Mouse (Mus musculus) forebrain, embryonic 11.5 days (tissue): ENCODE measurements around the gene Klri2. TPM values are rescaled to one million over a fixed set of nuclear protein-coding genes. Genes with fewer than 3 reads are reported as not detected.
"Not testable (repeated sequence)": the region's sequence is repeated elsewhere in the genome, so short reads cannot be mapped to it uniquely, and the experiment has no call there.

Experiments used
- ATAC-seq: fragments of 200-750 bp; cut with Nextera tagmentation; replicated peaks from 2 replicates; pipeline ENCODE4 v1.8.0; 2017; ENCODE audit warnings: moderate TSS enrichment; ENCODE audit not compliant: low FRiP score
- DNase-seq: peaks from one replicate; pipeline ENCODE4 v3.0.0-alpha.2; 2017; ENCODE audit warnings: low spot score
- H3K27ac ChIP-seq: fragments of 300-500 bp; sonication (generic); 2 replicates; pipeline ENCODE4 v1.5.1; 2014; ENCODE audit warnings: low read depth, low read length
- H3K27me3 ChIP-seq: fragments of 300-500 bp; sonication (generic); 2 replicates; pipeline ENCODE4 v1.6.1; 2014; ENCODE audit warnings: mild to moderate bottlenecking, low read length, mixed read lengths; ENCODE audit not compliant: control insufficient read depth, insufficient read depth
- H3K36me3 ChIP-seq: fragments of 300-500 bp; sonication (generic); 2 replicates; pipeline ENCODE4 v1.6.1; 2014; ENCODE audit warnings: mild to moderate bottlenecking, low read length, moderate library complexity, mixed read lengths; ENCODE audit not compliant: control insufficient read depth, insufficient read depth
- H3K4me1 ChIP-seq: fragments of 300-500 bp; sonication (generic); replicated peaks from 2 replicates; pipeline ENCODE4 v1.6.1; 2014; ENCODE audit warnings: low read length, mixed read lengths; ENCODE audit not compliant: control insufficient read depth, insufficient read depth
- H3K4me2 ChIP-seq: fragments of 300-500 bp; sonication (generic); 2 replicates; pipeline ENCODE4 v1.6.1; 2014; ENCODE audit warnings: low read depth, mild to moderate bottlenecking, low read length, moderate library complexity, mixed read lengths; ENCODE audit not compliant: severe bottlenecking
- H3K4me3 ChIP-seq: fragments of 300-500 bp; sonication (generic); 2 replicates; pipeline ENCODE4 v1.5.1; 2014; ENCODE audit warnings: low read depth, low read length
- H3K9ac ChIP-seq: fragments of 300-500 bp; sonication (generic); 2 replicates; pipeline ENCODE4 v1.6.1; 2014; ENCODE audit warnings: low read length
- H3K9me3 ChIP-seq: fragments of 300-500 bp; sonication (generic); 2 replicates; pipeline ENCODE4 v1.6.1; 2016; ENCODE audit warnings: low read length, mixed read lengths; ENCODE audit not compliant: control insufficient read depth
- WGBS: fragments of 180-500 bp; shearing (Covaris S2); extraction: QIAGEN DNeasy Blood & Tissue Kit; methylation state at CpG from one replicate; pipeline ENCODE4 v1.1.7; 2014; 5-methylcytosine and 5-hydroxymethylcytosine counted together
- polyA plus RNA-seq: library from polyadenylated mRNA; unstranded; fragments of >200 nt; fragmentation: Nextera tagmentation; extraction: Ambion mirVana; gene quantifications from 2 replicates; pipeline ENCODE4 v1.2.1, GENCODE M21; 2014

The Klri2 gene
- polyA plus RNA-seq, result not detected in 2 replicates

DNA sequence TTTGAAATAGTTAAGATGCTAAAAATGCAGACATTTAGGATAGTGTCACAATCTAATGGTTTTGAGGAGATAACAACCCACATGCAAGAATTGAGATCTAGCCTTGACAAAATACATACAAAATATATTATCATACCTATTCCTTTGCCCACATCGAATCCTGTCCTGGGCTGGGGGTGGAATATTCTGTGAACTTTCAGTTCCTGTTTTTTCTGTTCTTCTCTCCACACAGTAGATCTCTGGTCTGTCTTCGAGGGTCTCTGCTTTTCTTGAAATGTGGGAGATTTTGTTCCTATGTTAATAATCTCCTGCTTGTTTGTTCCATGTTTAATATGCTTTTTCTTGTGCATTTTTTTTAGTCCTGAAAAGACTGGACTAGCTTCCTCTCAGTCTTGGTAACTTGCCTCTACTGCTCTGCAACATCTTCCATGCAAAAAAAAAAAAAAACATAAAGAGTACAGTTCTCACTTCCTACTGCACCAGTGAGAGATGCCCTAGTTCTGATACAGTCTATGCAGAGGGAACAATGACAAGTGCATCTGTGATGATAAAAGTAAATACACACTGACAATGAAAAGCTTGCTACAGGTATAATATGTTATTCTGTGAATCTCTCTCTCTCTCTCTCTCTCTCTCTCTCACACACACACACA, at the start of gene Klri2:
Gene Klri2 (minus strand): TSS at position 416 of the 653 bp plus-strand sequence.
- WGBS, result 63% methylated on average over 2 of the region's 2 CpGs
- no peak within 1 kb of the TSS for H3K4me3 ChIP-seq
- no peak within 1 kb of the TSS for H3K9ac ChIP-seq

GRCm38 (mm10) chr6:129784170-129784569, 43.9 kb upstream of the Klri2 start, which contains the start of gene Gm156:
Gene Gm156, minus strand, starts transcription at chr6:129784270.
- WGBS, result 94% methylated on average over 3 of the region's 3 CpGs
- H3K4me1 ChIP-seq, H3K9me3 ChIP-seq, H3K4me3 ChIP-seq, H3K27me3 ChIP-seq, DNase-seq, H3K36me3 ChIP-seq, ATAC-seq, H3K27ac ChIP-seq, H3K4me2 ChIP-seq, H3K9ac ChIP-seq: not testable (repeated sequence)

More for the DNA sequence above, at the start of gene Klri2:
- H3K36me3 ChIP-seq, result no peaks in the 10 kb centered on the region
- DNase-seq (no peak), ATAC-seq (no peak)
- H3K27ac ChIP-seq, result no peak within 1 kb of the TSS
- no peaks in the 10 kb centered on the region for H3K9me3 ChIP-seq
- no peak within 1 kb of the TSS for H3K4me2 ChIP-seq
- H3K4me1 ChIP-seq, result no peaks in the 10 kb centered on the region
- no peaks in the 10 kb centered on the region for H3K27me3 ChIP-seq

- no peak overlapping the region for H3K4me2 ChIP-seq
Observed at GRCm38 (mm10) chr6:129747654-129748032, 7.4 kb upstream of the Klri2 start.

DNA sequence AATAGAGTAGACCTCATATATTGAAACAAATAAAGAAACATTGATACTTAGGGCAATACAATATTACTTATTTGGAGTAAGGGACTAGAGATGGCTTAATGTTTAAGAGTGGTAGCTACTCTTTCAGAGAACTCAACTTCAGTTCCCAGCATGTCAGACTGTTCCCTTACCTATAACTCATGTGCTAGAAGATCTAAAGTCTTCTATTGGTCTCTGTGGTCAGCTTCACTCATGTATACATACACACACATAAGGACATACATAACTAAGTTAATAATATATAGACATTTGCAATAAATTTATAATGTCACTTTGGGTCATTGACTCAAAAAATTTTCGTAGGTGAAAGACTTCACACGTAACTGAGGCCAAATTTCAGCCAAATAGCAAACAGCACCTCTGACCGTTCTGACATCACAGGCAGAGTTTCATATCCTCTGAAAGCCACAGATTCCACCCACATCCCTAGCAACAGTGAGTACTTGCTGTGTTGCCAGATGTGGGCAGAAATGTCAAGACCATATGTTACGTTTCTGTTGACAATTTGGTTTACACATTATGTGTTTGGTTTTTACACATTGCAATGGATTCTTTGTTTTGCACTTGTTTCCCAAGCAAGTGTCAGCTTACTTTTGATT, 6.9 kb upstream of the Klri2 start:
- Histone ChIP-seq H3K9me3 (no peaks in the 10 kb centered on the region), H3K4me1 (no peaks in the 10 kb centered on the region), H3K27me3 (no peaks in the 10 kb centered on the region), H3K36me3 (no peaks in the 10 kb centered on the region), H3K4me2 (no peak overlapping the region), H3K27ac (no peak overlapping the region), H3K4me3 (no peak overlapping the region), H3K9ac (no peak overlapping the region)
- ATAC-seq, result no peak
- no peak for DNase-seq
- WGBS, result 82% methylated on average over 4 of the region's 4 CpGs

More at GRCm38 (mm10) chr6:129747654-129748032, 7.4 kb upstream of the Klri2 start:
- Histone ChIP-seq H3K27ac (no peak overlapping the region), H3K4me3 (no peak overlapping the region), H3K9me3 (no peaks in the 10 kb centered on the region), H3K9ac (no peak overlapping the region), H3K4me1 (no peaks in the 10 kb centered on the region), H3K36me3 (no peaks in the 10 kb centered on the region), H3K27me3 (no peaks in the 10 kb centered on the region)
- no peak for DNase-seq
- 85% methylated on average over 3 of the region's 3 CpGs for WGBS
- no peak for ATAC-seq

GRCm38 (mm10) chr6:129746151-129746550, 5.9 kb upstream of the Klri2 start:
- 71% methylated on average over 3 of the region's 3 CpGs for WGBS
- Histone ChIP-seq H3K4me2 (no peak overlapping the region), H3K4me3 (no peak overlapping the region), H3K9ac (no peak overlapping the region), H3K9me3 (no peaks in the 10 kb centered on the region), H3K27me3 (no peaks in the 10 kb centered on the region), H3K4me1 (no peaks in the 10 kb centered on the region), H3K36me3 (no peaks in the 10 kb centered on the region), H3K27ac (no peak overlapping the region)
- DNase-seq (no peak), ATAC-seq (no peak)

- Histone ChIP-seq H3K27me3 (no peaks in the 10 kb centered on the region), H3K4me1 (no peaks in the 10 kb centered on the region), H3K4me2 (no peak overlapping the region), H3K27ac (no peak overlapping the region), H3K4me3 (no peak overlapping the region), H3K9ac (no peak overlapping the region), H3K9me3 (no peaks in the 10 kb centered on the region), H3K36me3 (no peaks in the 10 kb centered on the region)
- ATAC-seq (no peak), DNase-seq (no peak)
Observed at GRCm38 (mm10) chr6:129736414-129736813, 3.9 kb downstream of the Klri2 start.

- WGBS, result 85% methylated on average over 1 of the region's 1 CpGs
- ATAC-seq, result no peak
Observed at GRCm38 (mm10) chr6:129727237-129727636, 13.0 kb downstream of the Klri2 start.

GRCm38 (mm10) chr6:129721390-129721789, 18.9 kb downstream of the Klri2 start:
- ATAC-seq (0 out of 2 replicates have a peak, but pooled peaks have one; percentile 22), DNase-seq (no peak)
- no peak overlapping the region for H3K4me3 ChIP-seq
- 50% methylated on average over 1 of the region's 1 CpGs for WGBS
- no peak overlapping the region for H3K27ac ChIP-seq
- H3K36me3 ChIP-seq, result no peaks in the 10 kb centered on the region
- no peaks in the 10 kb centered on the region for H3K27me3 ChIP-seq
- no peaks in the 10 kb centered on the region for H3K9me3 ChIP-seq
- no peaks in the 10 kb centered on the region for H3K4me1 ChIP-seq
- H3K9ac ChIP-seq, result no peak overlapping the region
- H3K4me2 ChIP-seq, result no peak overlapping the region

More at GRCm38 (mm10) chr6:129727237-129727636, 13.0 kb downstream of the Klri2 start:
- H3K36me3 ChIP-seq, result no peaks in the 10 kb centered on the region
- H3K27me3 ChIP-seq, result no peaks in the 10 kb centered on the region
- no peak for DNase-seq
- H3K4me3 ChIP-seq, result no peak overlapping the region
- H3K4me2 ChIP-seq, result no peak overlapping the region
- no peak overlapping the region for H3K27ac ChIP-seq
- no peaks in the 10 kb centered on the region for H3K9me3 ChIP-seq
- H3K4me1 ChIP-seq, result no peaks in the 10 kb centered on the region
- no peak overlapping the region for H3K9ac ChIP-seq
